Mouse (Mus musculus) intestine, postnatal 0 days (tissue): ENCODE data around the gene Idh2. TPM values are rescaled to one million over a fixed set of nuclear protein-coding genes. Genes with fewer than 3 reads are reported as not detected.

ENCODE experiments used
- ATAC-seq: fragments of 200-750 bp; cut with Nextera tagmentation; 2 replicates; pipeline ENCODE4 v1.8.0; 2017; ENCODE audit warnings: mild to moderate bottlenecking, moderate TSS enrichment, moderate library complexity
- H3K27ac ChIP-seq: fragments of 300-500 bp; sonication (generic); 2 replicates; pipeline ENCODE4 v1.5.1; 2014; ENCODE audit warnings: mild to moderate bottlenecking, low read depth, low read length, moderate library complexity
- H3K27me3 ChIP-seq: fragments of 300-500 bp; sonication (generic); replicated peaks from 2 replicates; pipeline ENCODE4 v1.6.1; 2014; ENCODE audit warnings: low read length, mixed read lengths; ENCODE audit not compliant: control insufficient read depth, insufficient read depth
- H3K36me3 ChIP-seq: fragments of 300-500 bp; sonication (generic); 2 replicates; pipeline ENCODE4 v1.6.1; 2014; ENCODE audit warnings: mild to moderate bottlenecking, moderate library complexity; ENCODE audit not compliant: control insufficient read depth, insufficient read depth
- H3K4me1 ChIP-seq: fragments of 300-500 bp; sonication (generic); replicated peaks from 2 replicates; pipeline ENCODE4 v1.6.1; 2014; ENCODE audit warnings: antibody characterized with exemption, low read length, mixed read lengths; ENCODE audit not compliant: control insufficient read depth, insufficient read depth
- H3K4me2 ChIP-seq: fragments of 300-500 bp; sonication (generic); replicated peaks from 2 replicates; pipeline ENCODE4 v1.6.1; 2014; ENCODE audit warnings: low read depth, mild to moderate bottlenecking, moderate library complexity
- H3K4me3 ChIP-seq: fragments of 300-500 bp; sonication (generic); 2 replicates; pipeline ENCODE4 v1.5.1; 2014; ENCODE audit warnings: low read depth, low read length
- H3K9ac ChIP-seq: fragments of 300-500 bp; sonication (generic); 2 replicates; pipeline ENCODE4 v1.6.1; 2014; ENCODE audit warnings: mild to moderate bottlenecking, low read depth, low read length
- H3K9me3 ChIP-seq: fragments of 300-500 bp; sonication (generic); 2 replicates; pipeline ENCODE4 v1.6.1; 2016; ENCODE audit warnings: mixed run types; ENCODE audit not compliant: control insufficient read depth
- CTCF ChIP-seq: sonication (generic); IDR thresholded peaks from 2 replicates; pipeline ENCODE4 v1.5.1; 2016; ENCODE audit warnings: low read depth, mild to moderate bottlenecking, control low read depth, antibody characterized with exemption, moderate library complexity
- WGBS: fragments of 180-500 bp; shearing (Covaris S2); extraction: QIAGEN DNeasy Blood & Tissue Kit; methylation state at CpG from one replicate; pipeline ENCODE4 v1.1.7; 2014; 5-methylcytosine and 5-hydroxymethylcytosine counted together
- polyA plus RNA-seq: library from polyadenylated mRNA; unstranded; fragments of >200 nt; fragmentation: Nextera tagmentation; extraction: Ambion mirVana; gene quantifications from 2 replicates; pipeline ENCODE4 v1.2.1, GENCODE M21; 2015

Idh2 gene
- polyA plus RNA-seq, 1 experiment from 2014 or later = 190 TPM

DNA sequence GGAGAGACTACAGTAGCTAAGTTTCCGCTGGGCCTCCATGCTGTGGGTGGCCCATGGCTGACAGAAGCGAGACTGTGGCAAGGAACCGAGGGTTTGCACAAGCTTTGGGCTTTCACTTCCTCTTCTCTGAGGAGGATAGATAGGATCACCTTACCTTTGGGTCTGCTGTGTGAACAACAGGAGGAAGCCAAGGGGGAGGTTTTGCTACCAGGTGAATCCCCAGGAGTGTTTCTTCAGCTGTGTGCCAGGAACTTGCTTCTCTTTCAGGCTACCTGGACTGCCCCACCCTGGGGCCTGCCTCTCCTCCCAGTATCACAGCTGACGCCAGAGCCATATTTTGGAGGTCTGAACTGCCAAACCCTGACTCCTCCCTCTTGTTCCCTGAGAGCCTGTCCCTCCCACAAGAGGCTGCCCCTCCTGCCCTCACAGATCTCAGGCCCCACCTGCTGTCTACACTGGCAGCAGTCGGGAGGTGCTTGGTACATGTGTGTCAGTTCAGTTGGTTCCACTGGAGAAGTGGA is 40.2 kb downstream of the Idh2 start:
- H3K9me3 ChIP-seq = no peaks in the 10 kb centered on the region
- no peak overlapping the region for H3K4me2 ChIP-seq
- H3K27me3 ChIP-seq = no peaks in the 10 kb centered on the region
- peak overlapping the region; percentile 22; the same call in 1 of the 2 replicates for H3K27ac ChIP-seq
- TF ChIP-seq CTCF = peak; percentile 49
- H3K4me3 ChIP-seq = no peak overlapping the region
- H3K9ac ChIP-seq = no peak overlapping the region
- WGBS = 31% methylated on average over 5 of the region's 5 CpGs
- peaks cover 23% of the 10 kb centered on the region for H3K4me1 ChIP-seq
- peak; percentile 62 for ATAC-seq
- H3K36me3 ChIP-seq = no peaks in the 10 kb centered on the region

DNA sequence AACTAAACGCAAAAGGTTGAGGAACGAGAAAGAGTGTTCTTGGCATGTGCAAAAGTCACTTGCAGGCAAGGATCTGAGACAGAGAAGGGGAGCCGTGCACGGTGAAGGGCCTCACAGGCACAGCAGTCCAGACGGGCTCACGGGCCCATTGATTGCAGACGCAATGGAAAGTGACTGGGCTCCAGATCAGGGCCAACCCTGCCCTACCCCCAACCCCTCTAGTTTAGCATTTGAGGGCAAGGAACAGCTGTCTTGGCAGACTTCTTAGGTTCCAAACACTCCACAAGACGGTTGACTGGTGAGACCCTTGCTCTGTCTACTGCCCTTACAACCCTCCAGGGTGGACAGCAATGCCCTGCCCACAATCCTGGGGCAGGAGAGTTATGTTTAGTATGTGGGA is 41.7 kb downstream of the Idh2 start:
- no peak overlapping the region for H3K27ac ChIP-seq
- peaks cover 19% of the 10 kb centered on the region for H3K4me1 ChIP-seq
- H3K27me3 ChIP-seq = no peaks in the 10 kb centered on the region
- no peaks in the 10 kb centered on the region for H3K36me3 ChIP-seq
- WGBS = 48% methylated on average over 8 of the region's 8 CpGs
- TF ChIP-seq CTCF = no peak
- no peaks in the 10 kb centered on the region for H3K9me3 ChIP-seq
- no peak for ATAC-seq
- H3K4me3 ChIP-seq = no peak overlapping the region
- H3K9ac ChIP-seq = peak overlapping the region; percentile 7; the same call in 1 of the 2 replicates
- no peak overlapping the region for H3K4me2 ChIP-seq

DNA sequence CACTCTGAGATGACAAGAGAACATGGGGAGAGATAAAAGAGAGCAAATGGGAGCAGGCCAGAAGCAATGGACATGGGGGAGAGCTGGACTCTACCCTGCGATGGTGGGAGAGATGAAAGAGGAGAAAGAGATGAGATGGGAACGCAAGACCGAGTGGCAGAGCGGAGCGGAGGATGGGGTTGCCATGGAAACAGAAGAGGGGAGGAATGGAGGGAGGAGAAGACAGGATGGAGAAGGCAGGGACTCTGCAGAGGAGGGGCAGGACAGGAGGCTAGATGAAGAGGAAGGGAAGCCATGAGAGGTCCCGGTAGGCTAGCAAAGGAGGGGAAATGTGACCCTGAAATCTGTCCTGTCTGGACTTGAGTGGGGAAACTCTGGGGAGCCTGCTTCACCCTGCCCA is 42.9 kb downstream of the Idh2 start:
- WGBS = 85% methylated on average over 6 of the region's 6 CpGs
- no peaks in the 10 kb centered on the region for H3K27me3 ChIP-seq

DNA sequence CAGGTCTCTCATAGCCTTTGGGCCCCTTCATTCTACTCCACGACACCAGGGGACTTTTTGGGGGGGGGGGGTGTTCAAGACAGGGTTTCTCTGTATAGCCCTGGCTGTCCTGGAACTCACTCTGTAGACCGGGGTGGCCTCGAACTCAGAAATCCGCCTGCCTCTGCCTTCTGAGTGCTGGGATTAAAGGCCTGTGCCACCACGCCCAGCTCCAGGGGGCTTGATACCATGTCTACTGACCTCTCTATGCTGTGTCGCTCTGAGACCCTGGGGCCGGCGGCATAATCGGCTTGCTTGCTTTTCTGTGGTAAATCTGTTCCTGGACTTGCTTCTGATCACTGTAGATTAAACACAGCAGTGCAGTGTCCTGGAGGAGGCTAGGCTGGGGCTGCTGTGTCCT is 44.0 kb downstream of the Idh2 start:
- peaks cover 7% of the 10 kb centered on the region for H3K4me1 ChIP-seq
- no peak overlapping the region for H3K27ac ChIP-seq
- H3K4me3 ChIP-seq = no peak overlapping the region
- no peak for ATAC-seq
- H3K4me2 ChIP-seq = no peak overlapping the region
- H3K9me3 ChIP-seq = no peaks in the 10 kb centered on the region
- no peak overlapping the region for H3K9ac ChIP-seq
- no peaks in the 10 kb centered on the region for H3K27me3 ChIP-seq
- WGBS = 95% methylated on average over 9 of the region's 9 CpGs
- no peaks in the 10 kb centered on the region for H3K36me3 ChIP-seq
- TF ChIP-seq CTCF = no peak

More for the DNA sequence above, 42.9 kb downstream of the Idh2 start:
- Histone ChIP-seq H3K27ac (no peak overlapping the region), H3K4me3 (no peak overlapping the region), H3K4me2 (no peak overlapping the region), H3K9me3 (no peaks in the 10 kb centered on the region), H3K4me1 (peaks cover 12% of the 10 kb centered on the region), H3K9ac (no peak overlapping the region), H3K36me3 (no peaks in the 10 kb centered on the region)
- no peak for TF ChIP-seq CTCF
- ATAC-seq = no peak

DNA sequence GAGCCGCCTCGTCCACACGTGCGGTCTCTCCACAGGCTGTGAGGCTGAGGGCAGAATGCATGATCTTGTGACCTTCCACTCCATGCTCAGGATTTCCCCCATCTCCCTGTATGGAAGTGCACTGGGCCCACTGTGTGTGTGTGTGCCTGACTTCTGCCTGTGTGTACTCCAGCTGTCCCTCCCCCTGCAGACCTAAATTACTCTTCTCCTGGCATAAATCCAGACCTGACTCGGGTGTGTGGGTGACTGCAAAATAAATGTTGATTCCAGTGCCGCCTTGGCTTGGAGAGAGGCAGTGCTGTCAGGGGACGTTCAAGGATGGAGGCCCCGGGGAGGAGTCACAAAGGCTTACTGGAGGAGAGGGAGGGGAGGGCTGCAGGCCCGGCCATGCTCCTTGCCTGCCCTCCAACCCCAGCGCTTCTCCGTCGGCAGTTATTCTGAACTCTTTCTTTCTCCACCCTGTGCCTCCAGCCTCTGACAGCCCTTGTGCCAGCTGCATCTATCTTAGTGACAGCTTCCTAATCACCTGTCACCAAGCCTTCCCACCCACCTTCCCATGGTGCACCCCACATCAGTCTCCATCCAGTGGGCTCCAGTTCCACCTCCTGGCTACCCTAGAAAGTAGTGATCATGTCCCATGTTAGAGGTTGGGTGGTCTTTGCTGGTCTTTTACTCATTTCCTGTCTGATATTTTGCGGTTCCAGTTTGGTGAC is 45.4 kb downstream of the Idh2 start:
- H3K4me2 ChIP-seq = no peak overlapping the region

DNA sequence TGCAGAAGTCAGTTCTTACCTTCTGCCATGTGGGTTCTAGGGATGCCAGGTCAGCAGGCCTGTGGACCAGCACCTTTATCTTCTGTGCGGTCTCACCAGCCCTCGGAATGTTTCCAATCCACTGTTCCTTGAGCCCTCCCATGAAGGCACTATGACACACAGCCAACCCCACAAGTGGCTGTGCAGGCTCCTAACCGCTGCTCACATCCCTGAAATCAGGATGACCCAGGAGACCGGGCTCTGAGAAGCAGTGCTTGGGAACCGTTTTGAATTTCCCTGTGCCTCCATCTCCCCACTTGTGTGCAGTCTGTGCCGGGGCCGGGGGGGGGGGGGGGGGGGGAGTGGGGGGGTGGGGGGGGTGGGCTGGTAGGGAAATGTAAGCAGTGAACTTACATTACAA is 46.9 kb downstream of the Idh2 start:
- no peak for TF ChIP-seq CTCF
- Histone ChIP-seq H3K9me3 (no peaks in the 10 kb centered on the region), H3K4me3 (no peak overlapping the region), H3K4me1 (no peaks in the 10 kb centered on the region; the same call in none of the 2 replicates), H3K4me2 (no peak overlapping the region), H3K27ac (no peak overlapping the region), H3K27me3 (no peaks in the 10 kb centered on the region), H3K36me3 (no peaks in the 10 kb centered on the region), H3K9ac (no peak overlapping the region)
- WGBS = 59% methylated on average over 5 of the region's 7 CpGs
- ATAC-seq = no peak

More for the DNA sequence above, 45.4 kb downstream of the Idh2 start:
- WGBS = 29% methylated on average over 13 of the region's 13 CpGs
- H3K4me1 ChIP-seq = peaks cover 2% of the 10 kb centered on the region
- H3K36me3 ChIP-seq = no peaks in the 10 kb centered on the region
- ATAC-seq = no peak
- H3K9ac ChIP-seq = no peak overlapping the region
- TF ChIP-seq CTCF = no peak
- no peaks in the 10 kb centered on the region for H3K27me3 ChIP-seq
- H3K27ac ChIP-seq = 0 out of 2 replicates have a peak overlapping the region, but pooled peaks have one; percentile 28
- no peak overlapping the region for H3K4me3 ChIP-seq
- no peaks in the 10 kb centered on the region for H3K9me3 ChIP-seq
